Mouse (Mus musculus) testis, adult 2 months (tissue): ENCODE results near the gene Rsf1. TPM values are rescaled to one million over a fixed set of nuclear protein-coding genes. Genes with fewer than 3 reads are reported as not detected.

Experiments
- H3K27ac ChIP-seq: fragments of 200-500 bp; 2 replicates; pipeline ENCODE4 v1.5.1; 2012; ENCODE audit warnings: low read depth, low read length; ENCODE audit not compliant: control insufficient read depth, insufficient read depth
- H3K27me3 ChIP-seq: fragments of 200-500 bp; 2 replicates; pipeline ENCODE4 v1.6.1; 2012; ENCODE audit warnings: mild to moderate bottlenecking, low read length, moderate library complexity; ENCODE audit not compliant: control insufficient read depth, insufficient read depth
- H3K36me3 ChIP-seq: fragments of 200-500 bp; 2 replicates; pipeline ENCODE4 v1.6.1; 2012; ENCODE audit warnings: mild to moderate bottlenecking, low read length; ENCODE audit not compliant: control insufficient read depth, insufficient read depth
- H3K4me1 ChIP-seq: fragments of 200-500 bp; 2 replicates; pipeline ENCODE4 v1.6.1; 2012; ENCODE audit warnings: low read length; ENCODE audit not compliant: control insufficient read depth, insufficient read depth
- H3K4me3 ChIP-seq: fragments of 200-500 bp; 2 replicates; pipeline ENCODE4 v1.5.1; 2012; ENCODE audit warnings: low read depth, mild to moderate bottlenecking, low read length, moderate library complexity, mixed read lengths; ENCODE audit not compliant: control insufficient read depth
- CTCF ChIP-seq: fragments of 200-500 bp; IDR thresholded peaks from 2 replicates; pipeline ENCODE4 v1.5.1; 2012; ENCODE audit warnings: low read depth, mild to moderate bottlenecking, inconsistent platforms, low read length, moderate library complexity; ENCODE audit not compliant: control insufficient read depth, insufficient read depth, insufficient replicate concordance
- POLR2A ChIP-seq: fragments of 200-500 bp; IDR thresholded peaks from 2 replicates; pipeline ENCODE4 v1.6.1; 2012; ENCODE audit warnings: low read depth, mild to moderate bottlenecking, inconsistent platforms, low read length, moderate library complexity; ENCODE audit not compliant: control insufficient read depth
- polyA plus RNA-seq: library from polyadenylated mRNA; depleted of rRNA; stranded (reverse); fragments of >200 nt; gene quantifications from 2 replicates; pipeline ENCODE4 v1.2.3, GENCODE M21; 2012

The Rsf1 gene
- polyA plus RNA-seq, 1 experiment: 4.9 TPM

DNA sequence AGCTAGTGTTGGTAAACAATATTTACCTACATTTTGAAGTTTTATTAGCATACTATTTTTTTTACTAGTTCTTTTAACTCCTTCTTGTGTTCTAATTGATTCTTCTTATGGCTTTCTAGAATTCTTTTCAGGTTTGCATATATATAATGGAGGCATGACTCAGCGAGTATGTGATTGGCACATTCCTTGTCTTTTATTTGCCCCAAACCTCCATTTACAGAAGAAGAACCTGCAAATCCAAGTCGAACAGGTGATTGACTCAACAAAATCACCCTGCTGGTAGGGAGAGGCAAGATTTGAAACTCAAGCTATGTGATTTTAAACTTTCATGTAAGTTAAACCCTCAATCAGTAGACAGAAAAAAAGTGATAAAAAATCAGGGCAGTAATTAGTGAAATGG lies 51.6 kb downstream of the Rsf1 start:
- Histone ChIP-seq H3K36me3 (no peaks in the 10 kb centered on the region), H3K4me1 (no peaks in the 10 kb centered on the region), H3K4me3 (no peak overlapping the region), H3K27me3 (no peaks in the 10 kb centered on the region), H3K27ac (no peak overlapping the region)
- TF ChIP-seq CTCF: no peak
- TF ChIP-seq POLR2A: no peak

DNA sequence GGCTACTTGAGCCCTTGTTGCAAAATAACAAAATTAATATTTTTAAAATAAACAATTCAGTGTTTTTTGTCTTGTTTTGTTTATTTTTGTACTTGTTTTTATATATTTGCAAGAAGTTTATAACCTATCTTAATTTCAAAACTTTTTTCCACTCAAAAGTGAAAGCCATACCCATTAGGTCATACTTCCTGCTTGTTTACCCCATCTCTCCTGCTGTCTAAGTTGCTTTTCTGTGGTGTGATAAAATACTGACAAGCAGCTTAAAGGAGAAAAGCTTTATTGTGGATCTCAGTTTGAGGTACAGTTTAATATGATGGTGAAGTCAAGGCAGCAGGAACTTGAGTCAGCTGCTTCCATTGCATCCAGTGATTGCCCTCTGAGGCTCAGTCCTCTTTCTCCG lies 53.2 kb downstream of the Rsf1 start:
- H3K4me3 ChIP-seq: no peak overlapping the region
- no peak overlapping the region for H3K27ac ChIP-seq
- TF ChIP-seq CTCF (no peak), POLR2A (no peak)
- H3K4me1 ChIP-seq: no peaks in the 10 kb centered on the region
- no peaks in the 10 kb centered on the region for H3K27me3 ChIP-seq
- H3K36me3 ChIP-seq: no peaks in the 10 kb centered on the region

DNA sequence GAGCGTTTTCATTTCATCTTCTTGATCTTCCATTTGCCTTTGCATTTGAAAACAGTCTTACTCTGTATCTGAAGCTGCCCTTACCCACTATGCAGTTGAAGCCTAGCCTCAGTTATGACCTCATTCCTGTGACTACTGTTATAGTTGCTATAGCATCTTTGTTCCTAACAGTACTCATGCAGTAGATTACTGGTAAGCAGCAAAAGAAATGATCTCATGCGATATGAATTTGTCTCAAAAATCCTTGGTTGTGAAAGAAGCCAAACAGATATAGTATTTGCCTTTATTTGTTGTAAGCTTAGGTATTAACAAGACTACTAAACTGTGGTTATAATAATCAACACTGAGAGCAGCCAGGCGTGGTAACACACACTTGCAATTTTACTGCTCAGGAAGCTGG lies 65.4 kb downstream of the Rsf1 start:
- TF ChIP-seq POLR2A (no peak), CTCF (no peak)
- H3K36me3 ChIP-seq: no peaks in the 10 kb centered on the region
- peak overlapping the region; percentile 32 for H3K27ac ChIP-seq
- H3K27me3 ChIP-seq: no peaks in the 10 kb centered on the region
- no peaks in the 10 kb centered on the region for H3K4me1 ChIP-seq
- peak overlapping the region; percentile 54; the same call in 1 of the 2 replicates for H3K4me3 ChIP-seq

DNA sequence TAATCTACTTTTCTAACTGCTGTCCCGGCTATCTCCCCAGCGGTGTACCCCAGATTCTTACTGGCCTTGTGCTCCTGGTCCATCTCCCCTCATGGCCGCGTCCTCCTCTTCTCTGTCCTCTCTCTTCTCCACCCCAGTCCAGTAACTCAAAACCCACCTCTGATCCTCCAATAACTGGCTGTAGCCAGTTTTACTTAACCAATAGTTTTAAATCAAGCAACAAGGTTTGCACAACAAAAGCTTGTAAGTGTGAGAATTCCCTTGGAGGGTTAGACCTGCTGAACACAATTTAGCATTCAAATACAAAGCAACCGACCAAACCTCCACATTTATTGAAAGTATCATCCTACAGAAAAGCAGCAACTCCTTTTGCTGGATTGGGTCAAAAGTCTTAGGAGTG lies 68.0 kb downstream of the Rsf1 start:
- H3K4me1 ChIP-seq: no peaks in the 10 kb centered on the region
- H3K36me3 ChIP-seq: no peaks in the 10 kb centered on the region
- no peak for TF ChIP-seq CTCF
- no peak for TF ChIP-seq POLR2A
- H3K27ac ChIP-seq: no peak overlapping the region
- H3K4me3 ChIP-seq: no peak overlapping the region
- H3K27me3 ChIP-seq: no peaks in the 10 kb centered on the region

DNA sequence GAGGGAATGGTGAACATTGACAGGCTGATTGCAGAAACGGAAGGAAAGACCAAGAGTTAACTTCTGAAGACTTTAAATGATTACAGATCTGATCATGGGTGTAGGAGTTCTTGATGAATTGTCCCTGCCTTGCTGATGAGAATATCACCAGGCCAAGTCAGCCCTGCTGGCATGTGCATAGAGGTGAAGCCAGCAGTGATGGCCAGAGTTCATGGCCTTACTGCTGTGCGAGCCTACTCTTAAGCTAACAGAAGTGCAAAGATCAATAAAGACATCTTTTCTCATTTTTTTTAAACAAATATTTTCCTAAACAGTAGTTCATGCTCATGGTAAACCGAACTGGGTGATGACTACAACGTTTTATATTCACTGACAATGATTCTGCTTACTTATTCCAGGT lies 71.0 kb downstream of the Rsf1 start:
- Histone ChIP-seq H3K27ac (no peak overlapping the region), H3K4me1 (no peaks in the 10 kb centered on the region), H3K4me3 (no peak overlapping the region), H3K36me3 (no peaks in the 10 kb centered on the region), H3K27me3 (no peaks in the 10 kb centered on the region)
- TF ChIP-seq POLR2A (no peak), CTCF (no peak)

DNA sequence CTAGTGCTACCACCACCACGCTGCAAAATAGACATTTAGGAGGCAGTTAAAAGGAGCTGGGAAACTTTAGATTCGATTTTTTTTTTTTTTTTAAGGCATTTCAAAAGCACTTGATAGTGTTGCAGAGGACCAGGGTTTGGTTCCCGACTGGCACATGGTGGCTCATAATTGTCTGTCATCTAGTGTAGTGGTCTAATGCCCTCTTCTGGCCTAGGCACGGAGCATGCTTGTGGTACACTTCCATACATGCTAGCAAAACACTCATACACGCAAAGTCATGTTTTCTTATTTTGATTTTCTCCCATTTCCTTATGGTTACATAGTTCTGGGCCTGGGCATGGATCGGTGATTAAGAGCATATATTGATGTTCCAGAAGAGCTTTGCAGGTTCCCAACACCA lies 76.5 kb downstream of the Rsf1 start:
- TF ChIP-seq POLR2A (no peak), CTCF (no peak)
- no peak overlapping the region for H3K4me3 ChIP-seq
- no peaks in the 10 kb centered on the region for H3K36me3 ChIP-seq

DNA sequence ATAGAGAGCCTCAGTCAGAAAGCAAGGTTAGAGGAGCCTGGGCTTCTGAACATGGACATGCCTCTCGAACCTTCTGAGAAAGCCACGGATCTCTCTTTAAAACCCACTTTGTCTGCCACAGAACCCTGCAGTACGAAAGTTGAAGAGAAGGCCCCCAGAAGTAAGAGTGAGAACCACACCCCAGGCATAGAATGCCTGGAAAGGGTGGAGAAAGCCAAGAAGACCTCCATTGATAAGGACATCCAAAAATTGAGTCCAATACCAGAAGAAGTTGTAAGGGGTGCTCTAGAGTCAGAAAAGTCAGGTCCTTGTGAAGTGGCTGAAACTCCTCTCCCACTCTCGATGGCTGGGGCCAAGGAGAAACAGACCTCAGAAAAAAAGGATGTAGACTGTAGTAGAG lies 81.9 kb downstream of the Rsf1 start:
- Histone ChIP-seq H3K27ac (no peak overlapping the region), H3K4me1 (no peaks in the 10 kb centered on the region), H3K36me3 (no peaks in the 10 kb centered on the region; the same call in 1 of the 2 replicates), H3K27me3 (no peaks in the 10 kb centered on the region), H3K4me3 (no peak overlapping the region)
- TF ChIP-seq CTCF (no peak), POLR2A (no peak)

More for the DNA sequence above, 76.5 kb downstream of the Rsf1 start:
- no peak overlapping the region for H3K27ac ChIP-seq
- H3K27me3 ChIP-seq: no peaks in the 10 kb centered on the region
- no peaks in the 10 kb centered on the region for H3K4me1 ChIP-seq

DNA sequence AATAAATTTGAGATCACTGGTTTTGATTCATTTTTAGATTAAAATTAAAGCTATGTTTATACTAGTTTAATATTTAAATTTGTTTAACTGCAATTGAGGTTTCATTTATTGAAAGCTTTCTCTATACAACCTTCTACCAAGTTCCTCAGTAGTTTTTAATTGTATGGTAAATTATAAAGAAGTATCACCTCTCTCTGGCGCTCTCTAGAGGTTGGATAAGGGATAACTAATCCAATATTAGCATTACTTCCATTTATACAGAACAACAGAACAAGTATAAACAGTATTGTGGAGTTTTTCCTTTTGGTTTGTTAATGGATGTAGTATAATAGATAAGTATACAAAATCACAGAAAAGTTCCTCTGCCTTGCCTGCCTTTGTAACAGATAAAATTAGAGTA lies 99.5 kb downstream of the Rsf1 start:
- Histone ChIP-seq H3K4me1 (no peaks in the 10 kb centered on the region), H3K27me3 (no peaks in the 10 kb centered on the region), H3K4me3 (no peak overlapping the region), H3K27ac (no peak overlapping the region), H3K36me3 (peaks cover 2% of the 10 kb centered on the region)
- TF ChIP-seq CTCF (no peak), POLR2A (no peak)
